Mouse (Mus musculus) lung, postnatal 0 days (tissue): ENCODE results near the gene Nrg4. TPM values are rescaled to one million over a fixed set of nuclear protein-coding genes. Genes with fewer than 3 reads are reported as not detected.

Source experiments
- ATAC-seq: fragments of 200-750 bp; cut with Nextera tagmentation; 2 replicates; pipeline ENCODE4 v1.8.0; 2017; ENCODE audit warnings: moderate library complexity
- DNase-seq: peaks from one replicate; pipeline ENCODE4 v3.0.0-alpha.2; 2016; ENCODE audit warnings: low spot score
- H3K27ac ChIP-seq: fragments of 300-500 bp; sonication (generic); 2 replicates; pipeline ENCODE4 v1.5.1; 2014; ENCODE audit warnings: antibody characterized with exemption, mild to moderate bottlenecking, low read length, mixed read lengths
- H3K27me3 ChIP-seq: fragments of 300-500 bp; sonication (generic); replicated peaks from 2 replicates; pipeline ENCODE4 v1.6.1; 2014; ENCODE audit warnings: low read length, mixed read lengths; ENCODE audit not compliant: insufficient read depth
- H3K36me3 ChIP-seq: fragments of 300-500 bp; sonication (generic); 2 replicates; pipeline ENCODE4 v1.6.1; 2014; ENCODE audit warnings: low read length, mixed read lengths; ENCODE audit not compliant: insufficient read depth
- H3K4me1 ChIP-seq: fragments of 300-500 bp; sonication (generic); 2 replicates; pipeline ENCODE4 v1.6.1; 2014; ENCODE audit warnings: antibody characterized with exemption, low read depth, low read length, mixed read lengths; ENCODE audit not compliant: insufficient read depth
- H3K4me2 ChIP-seq: fragments of 300-500 bp; sonication (generic); replicated peaks from 2 replicates; pipeline ENCODE4 v1.6.1; 2014; ENCODE audit warnings: low read depth, mild to moderate bottlenecking, low read length, moderate library complexity, mixed read lengths
- H3K4me3 ChIP-seq: fragments of 300-500 bp; sonication (generic); 2 replicates; pipeline ENCODE4 v1.5.1; 2014; ENCODE audit warnings: low read depth, low read length
- H3K9ac ChIP-seq: fragments of 300-500 bp; sonication (generic); replicated peaks from 2 replicates; pipeline ENCODE4 v1.6.1; 2014; ENCODE audit warnings: low read depth, mild to moderate bottlenecking
- H3K9me3 ChIP-seq: fragments of 300-500 bp; sonication (generic); 2 replicates; pipeline ENCODE4 v1.6.1; 2016; ENCODE audit warnings: low read length, mixed read lengths
- CTCF ChIP-seq: IDR thresholded peaks from 2 replicates; pipeline ENCODE4 v1.5.1; 2016; ENCODE audit warnings: antibody characterized with exemption, mild to moderate bottlenecking
- EP300 ChIP-seq: IDR thresholded peaks from 2 replicates; pipeline ENCODE4 v1.6.1; 2016; ENCODE audit warnings: antibody characterized with exemption, mild to moderate bottlenecking, control low read depth
- WGBS: fragments of 180-500 bp; shearing (Covaris S2); extraction: QIAGEN DNeasy Blood & Tissue Kit; methylation state at CpG from one replicate; pipeline ENCODE4 v1.1.7; 2014; 5-methylcytosine and 5-hydroxymethylcytosine counted together
- polyA plus RNA-seq: library from polyadenylated mRNA; unstranded; fragments of >200 nt; fragmentation: Nextera tagmentation; extraction: Ambion mirVana; gene quantifications from 2 replicates; pipeline ENCODE4 v1.2.1, GENCODE M21; 2015

The Nrg4 gene
- polyA plus RNA-seq, 1 experiment from 2014 or later: 1.4 TPM

- H3K4me3 ChIP-seq: no peak overlapping the region
- H3K4me2 ChIP-seq: no peak overlapping the region
- H3K27ac ChIP-seq: no peak overlapping the region
- no peaks in the 10 kb centered on the region for H3K9me3 ChIP-seq
- 0 out of 2 replicates have a peak, but pooled peaks cover 11% of the 10 kb centered on the region for H3K27me3 ChIP-seq
- peak; percentile 28; the same call in 1 of the 2 replicates for TF ChIP-seq CTCF
- no peak for TF ChIP-seq EP300
- no peak overlapping the region for H3K9ac ChIP-seq
- 58% methylated on average over 10 of the region's 10 CpGs for WGBS
- peaks cover 5% of the 10 kb centered on the region; the same call in 1 of the 2 replicates for H3K4me1 ChIP-seq
- no peaks in the 10 kb centered on the region for H3K36me3 ChIP-seq
- DNase-seq (no peak), ATAC-seq (no peak)
Observed at GRCm38 (mm10) chr9:55324516-55324915, 2.1 kb downstream of the Nrg4 start.

GRCm38 (mm10) chr9:55324085-55324484 lies 2.6 kb downstream of the Nrg4 start:
- Histone ChIP-seq H3K4me2 (no peak overlapping the region), H3K4me1 (peaks cover 5% of the 10 kb centered on the region; the same call in 1 of the 2 replicates), H3K9me3 (no peaks in the 10 kb centered on the region), H3K9ac (no peak overlapping the region), H3K27me3 (0 out of 2 replicates have a peak, but pooled peaks cover 11% of the 10 kb centered on the region), H3K27ac (no peak overlapping the region), H3K36me3 (no peaks in the 10 kb centered on the region), H3K4me3 (no peak overlapping the region)
- TF ChIP-seq CTCF: no peak
- TF ChIP-seq EP300: no peak
- no peak for ATAC-seq
- DNase-seq: no peak
- 54% methylated on average over 8 of the region's 8 CpGs for WGBS

- peaks cover 5% of the 10 kb centered on the region; the same call in 1 of the 2 replicates for H3K4me1 ChIP-seq
- H3K27ac ChIP-seq: no peak overlapping the region
- 29% methylated on average over 1 of the region's 1 CpGs for WGBS
- H3K4me2 ChIP-seq: no peak overlapping the region
- 0 out of 2 replicates have a peak, but pooled peaks cover 11% of the 10 kb centered on the region for H3K27me3 ChIP-seq
- H3K9ac ChIP-seq: no peak overlapping the region
- no peaks in the 10 kb centered on the region for H3K36me3 ChIP-seq
- no peak overlapping the region for H3K4me3 ChIP-seq
- no peak for ATAC-seq
- H3K9me3 ChIP-seq: no peaks in the 10 kb centered on the region
- TF ChIP-seq EP300 (no peak), CTCF (no peak)
- no peak for DNase-seq
Observed at GRCm38 (mm10) chr9:55322641-55323040, 4.0 kb downstream of the Nrg4 start.

GRCm38 (mm10) chr9:55313619-55314261 lies 12.9 kb downstream of the Nrg4 start:
- DNase-seq: no peak
- Histone ChIP-seq H3K27me3 (no peaks in the 10 kb centered on the region), H3K9ac (no peak overlapping the region), H3K9me3 (no peaks in the 10 kb centered on the region), H3K27ac (no peak overlapping the region), H3K4me1 (no peaks in the 10 kb centered on the region), H3K36me3 (no peaks in the 10 kb centered on the region), H3K4me2 (no peak overlapping the region), H3K4me3 (no peak overlapping the region)
- TF ChIP-seq CTCF (no peak), EP300 (no peak)
- no peak for ATAC-seq
- WGBS: 53% methylated on average over 12 of the region's 12 CpGs

- H3K9me3 ChIP-seq: no peaks in the 10 kb centered on the region
- no peaks in the 10 kb centered on the region for H3K4me1 ChIP-seq
- H3K4me2 ChIP-seq: no peak overlapping the region
- H3K4me3 ChIP-seq: no peak overlapping the region
- TF ChIP-seq EP300 (no peak), CTCF (peak; percentile 91)
- H3K27ac ChIP-seq: no peak overlapping the region
- 7% methylated on average over 5 of the region's 5 CpGs for WGBS
- H3K27me3 ChIP-seq: no peaks in the 10 kb centered on the region
- DNase-seq (peak; percentile 85), ATAC-seq (peak; percentile 68)
- no peaks in the 10 kb centered on the region for H3K36me3 ChIP-seq
- no peak overlapping the region for H3K9ac ChIP-seq
Observed at GRCm38 (mm10) chr9:55311560-55311959, 15.1 kb downstream of the Nrg4 start.

GRCm38 (mm10) chr9:55308455-55308854 lies 18.2 kb downstream of the Nrg4 start:
- TF ChIP-seq CTCF: no peak
- TF ChIP-seq EP300: no peak
- H3K27ac ChIP-seq: no peak overlapping the region
- no peak overlapping the region for H3K9ac ChIP-seq
- H3K9me3 ChIP-seq: no peaks in the 10 kb centered on the region
- no peaks in the 10 kb centered on the region for H3K27me3 ChIP-seq
- H3K4me2 ChIP-seq: no peak overlapping the region
- H3K4me1 ChIP-seq: no peaks in the 10 kb centered on the region
- H3K4me3 ChIP-seq: no peak overlapping the region
- H3K36me3 ChIP-seq: no peaks in the 10 kb centered on the region
- 66% methylated on average over 5 of the region's 5 CpGs for WGBS
- DNase-seq (no peak), ATAC-seq (no peak)
